Mouse (Mus musculus): ENCODE measurements around the gene Aqp7. TPM values are rescaled to one million over a fixed set of nuclear protein-coding genes. Genes with fewer than 3 reads are reported as not detected.
"Not testable (repeated sequence)": the region's sequence is repeated elsewhere in the genome, so short reads cannot be mapped to it uniquely, and the experiment has no call there.

Gene Aqp7
- polyA plus RNA-seq, 1 experiment from 2014 or later: not detected

- Histone ChIP-seq H3K9ac (ENCODE audit: low read length) (no peak overlapping the region), H3K4me2 (ENCODE audit: low read depth, severe bottlenecking) (no peak overlapping the region), H3K4me1 (ENCODE audit: control insufficient read depth, insufficient read depth, low read length) (peaks cover 7% of the 10 kb centered on the region), H3K27ac (replicated peaks; ENCODE audit: low read depth, low read length) (no peak overlapping the region), H3K4me3 (ENCODE audit: low read depth, low read length) (no peak overlapping the region), H3K9me3 (ENCODE audit: control insufficient read depth, low read length) (no peaks in the 10 kb centered on the region), H3K27me3 (ENCODE audit: control insufficient read depth, insufficient read depth, low read length) (no peaks in the 10 kb centered on the region), H3K36me3 (ENCODE audit: control insufficient read depth, insufficient read depth, low read length) (no peaks in the 10 kb centered on the region)
- ATAC-seq (ENCODE audit: insufficient number of reproducible peaks, low FRiP score, low TSS enrichment, low read depth) (no peak), DNase-seq (ENCODE audit: low spot score) (no peak)
- 87% methylated on average over 16 of the region's 16 CpGs for WGBS
Measured at GRCm38 (mm10) chr4:41087459-41088298, 39.7 kb upstream of the Aqp7 start.

GRCm38 (mm10) chr4:41086947-41087346 lies 39.0 kb upstream of the Aqp7 start:
- H3K36me3 ChIP-seq (ENCODE audit: control insufficient read depth, insufficient read depth, low read length): no peaks in the 10 kb centered on the region
- DNase-seq (ENCODE audit: low spot score) (no peak), ATAC-seq (ENCODE audit: insufficient number of reproducible peaks, low FRiP score, low TSS enrichment, low read depth) (no peak)
- WGBS: 79% methylated on average over 9 of the region's 9 CpGs
- peaks cover 7% of the 10 kb centered on the region for H3K4me1 ChIP-seq (ENCODE audit: control insufficient read depth, insufficient read depth, low read length)
- no peak overlapping the region for H3K4me3 ChIP-seq (ENCODE audit: low read depth, low read length)
- H3K9me3 ChIP-seq (ENCODE audit: control insufficient read depth, low read length): no peaks in the 10 kb centered on the region
- H3K4me2 ChIP-seq (ENCODE audit: low read depth, severe bottlenecking): no peak overlapping the region
- no peak overlapping the region for H3K9ac ChIP-seq (ENCODE audit: low read length)
- no peak overlapping the region for H3K27ac ChIP-seq (replicated peaks; ENCODE audit: low read depth, low read length)
- no peaks in the 10 kb centered on the region for H3K27me3 ChIP-seq (ENCODE audit: control insufficient read depth, insufficient read depth, low read length)

DNA sequence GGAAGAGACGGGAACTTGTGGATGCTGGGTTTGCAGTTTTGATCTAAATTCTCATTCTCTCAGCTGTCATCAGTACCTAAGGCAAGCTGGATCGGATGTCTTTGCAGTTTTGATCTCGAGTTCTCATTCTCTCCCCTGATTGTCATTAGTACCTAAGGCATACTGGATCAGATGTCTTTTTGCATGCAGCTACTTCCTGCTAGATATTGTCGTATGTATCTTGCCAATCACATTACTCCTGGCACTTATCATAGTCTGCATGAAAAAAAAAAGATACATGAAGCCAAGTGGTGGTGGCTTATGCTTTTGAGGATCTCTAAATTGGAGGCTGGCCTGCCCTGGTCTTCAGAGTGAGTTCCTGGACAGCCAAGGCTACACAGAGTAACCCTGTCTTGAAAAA lies 36.9 kb upstream of the Aqp7 start:
- no peak overlapping the region for H3K4me2 ChIP-seq (ENCODE audit: low read depth, severe bottlenecking)
- H3K9me3 ChIP-seq (ENCODE audit: control insufficient read depth, low read length): no peaks in the 10 kb centered on the region
- 82% methylated on average over 4 of the region's 4 CpGs for WGBS
- no peak overlapping the region for H3K27ac ChIP-seq (replicated peaks; ENCODE audit: low read depth, low read length)
- H3K27me3 ChIP-seq (ENCODE audit: control insufficient read depth, insufficient read depth, low read length): no peaks in the 10 kb centered on the region
- H3K9ac ChIP-seq (ENCODE audit: low read length): no peak overlapping the region
- no peak overlapping the region for H3K4me3 ChIP-seq (ENCODE audit: low read depth, low read length)
- no peaks in the 10 kb centered on the region for H3K36me3 ChIP-seq (ENCODE audit: control insufficient read depth, insufficient read depth, low read length)
- ATAC-seq (ENCODE audit: insufficient number of reproducible peaks, low FRiP score, low TSS enrichment, low read depth): no peak
- H3K4me1 ChIP-seq (ENCODE audit: control insufficient read depth, insufficient read depth, low read length): no peaks in the 10 kb centered on the region
- DNase-seq (ENCODE audit: low spot score): no peak

DNA sequence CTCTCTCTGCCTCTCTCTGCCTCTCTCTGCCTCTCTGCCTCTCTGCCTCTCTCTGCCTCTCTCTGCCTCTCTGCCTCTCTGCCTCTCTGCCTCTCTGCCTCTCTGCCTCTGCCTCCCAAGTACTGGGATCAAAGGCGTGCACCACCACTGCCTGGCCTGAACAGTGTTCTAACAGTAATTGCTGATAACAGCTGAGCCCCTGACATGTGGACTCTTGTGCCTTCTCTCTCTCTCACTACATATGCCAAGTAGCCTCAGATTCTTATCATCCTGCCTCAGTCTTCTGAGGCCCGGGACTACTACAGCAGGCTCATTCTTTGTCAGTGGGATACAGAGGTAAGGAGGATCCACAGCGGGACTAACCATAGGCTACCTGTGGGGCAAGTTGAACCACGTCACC lies 34.9 kb upstream of the Aqp7 start:
- not testable (repeated sequence) for H3K27ac ChIP-seq (replicated peaks; ENCODE audit: low read depth, low read length); ATAC-seq (ENCODE audit: insufficient number of reproducible peaks, low FRiP score, low TSS enrichment, low read depth); H3K36me3 ChIP-seq (ENCODE audit: control insufficient read depth, insufficient read depth, low read length); DNase-seq (ENCODE audit: low spot score); H3K4me3 ChIP-seq (ENCODE audit: low read depth, low read length); H3K4me1 ChIP-seq (ENCODE audit: control insufficient read depth, insufficient read depth, low read length); H3K9me3 ChIP-seq (ENCODE audit: control insufficient read depth, low read length); H3K9ac ChIP-seq (ENCODE audit: low read length); H3K4me2 ChIP-seq (ENCODE audit: low read depth, severe bottlenecking); H3K27me3 ChIP-seq (ENCODE audit: control insufficient read depth, insufficient read depth, low read length)
- WGBS: 60% methylated on average over 4 of the region's 4 CpGs

- Histone ChIP-seq H3K4me3 (ENCODE audit: low read depth, low read length) (no peak overlapping the region), H3K4me1 (ENCODE audit: control insufficient read depth, insufficient read depth, low read length) (no peaks in the 10 kb centered on the region), H3K36me3 (ENCODE audit: control insufficient read depth, insufficient read depth, low read length) (no peaks in the 10 kb centered on the region), H3K27me3 (ENCODE audit: control insufficient read depth, insufficient read depth, low read length) (no peaks in the 10 kb centered on the region), H3K4me2 (ENCODE audit: low read depth, severe bottlenecking) (no peak overlapping the region), H3K9ac (ENCODE audit: low read length) (no peak overlapping the region), H3K27ac (replicated peaks; ENCODE audit: low read depth, low read length) (no peak overlapping the region), H3K9me3 (ENCODE audit: control insufficient read depth, low read length) (no peaks in the 10 kb centered on the region)
- ATAC-seq (ENCODE audit: insufficient number of reproducible peaks, low FRiP score, low TSS enrichment, low read depth) (no peak), DNase-seq (ENCODE audit: low spot score) (no peak)
- WGBS: 85% methylated on average over 5 of the region's 5 CpGs
Measured at GRCm38 (mm10) chr4:41081733-41082132, 33.8 kb upstream of the Aqp7 start.

DNA sequence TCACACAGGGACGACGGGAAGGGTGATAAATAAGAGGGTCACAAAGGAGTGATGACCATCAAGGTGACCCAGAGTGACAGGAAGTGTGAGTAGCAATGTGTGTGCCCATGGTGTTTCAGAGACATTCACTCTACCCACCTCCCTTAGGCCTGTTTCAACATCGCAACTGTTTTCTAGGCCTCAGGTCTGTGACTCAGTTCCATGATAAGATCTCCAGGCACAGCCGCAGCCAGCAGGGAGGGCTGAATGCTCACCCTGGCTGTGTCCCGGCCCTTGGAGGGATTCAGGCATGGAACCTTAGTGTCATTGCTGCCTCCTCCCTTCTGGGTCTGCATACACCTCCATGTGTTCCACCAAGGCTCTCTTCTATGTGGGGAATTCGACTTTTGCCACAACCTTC lies 30.8 kb upstream of the Aqp7 start:
- WGBS: 68% methylated on average over 6 of the region's 6 CpGs
- H3K9ac ChIP-seq (ENCODE audit: low read length): no peak overlapping the region
- no peaks in the 10 kb centered on the region for H3K27me3 ChIP-seq (ENCODE audit: control insufficient read depth, insufficient read depth, low read length)
- no peaks in the 10 kb centered on the region for H3K4me1 ChIP-seq (ENCODE audit: control insufficient read depth, insufficient read depth, low read length)
- H3K36me3 ChIP-seq (ENCODE audit: control insufficient read depth, insufficient read depth, low read length): no peaks in the 10 kb centered on the region
- no peak overlapping the region for H3K4me3 ChIP-seq (ENCODE audit: low read depth, low read length)
- no peak for ATAC-seq (ENCODE audit: insufficient number of reproducible peaks, low FRiP score, low TSS enrichment, low read depth)
- no peak for DNase-seq (ENCODE audit: low spot score)
- H3K27ac ChIP-seq (replicated peaks; ENCODE audit: low read depth, low read length): no peak overlapping the region
- no peaks in the 10 kb centered on the region for H3K9me3 ChIP-seq (ENCODE audit: control insufficient read depth, low read length)
- no peak overlapping the region for H3K4me2 ChIP-seq (ENCODE audit: low read depth, severe bottlenecking)

GRCm38 (mm10) chr4:41074461-41074860 lies 26.5 kb upstream of the Aqp7 start:
- no peak overlapping the region for H3K4me3 ChIP-seq (ENCODE audit: low read depth, low read length)
- DNase-seq (ENCODE audit: low spot score): no peak
- no peak for ATAC-seq (ENCODE audit: insufficient number of reproducible peaks, low FRiP score, low TSS enrichment, low read depth)
- H3K4me1 ChIP-seq (ENCODE audit: control insufficient read depth, insufficient read depth, low read length): no peaks in the 10 kb centered on the region
- H3K27me3 ChIP-seq (ENCODE audit: control insufficient read depth, insufficient read depth, low read length): no peaks in the 10 kb centered on the region
- H3K27ac ChIP-seq (replicated peaks; ENCODE audit: low read depth, low read length): no peak overlapping the region
- H3K9me3 ChIP-seq (ENCODE audit: control insufficient read depth, low read length): no peaks in the 10 kb centered on the region
- H3K9ac ChIP-seq (ENCODE audit: low read length): no peak overlapping the region
- 76% methylated on average over 6 of the region's 6 CpGs for WGBS
- no peak overlapping the region for H3K4me2 ChIP-seq (ENCODE audit: low read depth, severe bottlenecking)
- no peaks in the 10 kb centered on the region for H3K36me3 ChIP-seq (ENCODE audit: control insufficient read depth, insufficient read depth, low read length)

- WGBS: 80% methylated on average over 12 of the region's 12 CpGs
Measured at GRCm38 (mm10) chr4:41073008-41073817, 25.3 kb upstream of the Aqp7 start.

More at GRCm38 (mm10) chr4:41073008-41073817, 25.3 kb upstream of the Aqp7 start:
- Histone ChIP-seq H3K27me3 (ENCODE audit: control insufficient read depth, insufficient read depth, low read length) (no peaks in the 10 kb centered on the region), H3K4me2 (ENCODE audit: low read depth, severe bottlenecking) (no peak overlapping the region), H3K9me3 (ENCODE audit: control insufficient read depth, low read length) (no peaks in the 10 kb centered on the region), H3K9ac (ENCODE audit: low read length) (no peak overlapping the region), H3K36me3 (ENCODE audit: control insufficient read depth, insufficient read depth, low read length) (no peaks in the 10 kb centered on the region), H3K4me1 (ENCODE audit: control insufficient read depth, insufficient read depth, low read length) (no peaks in the 10 kb centered on the region), H3K4me3 (ENCODE audit: low read depth, low read length) (no peak overlapping the region), H3K27ac (replicated peaks; ENCODE audit: low read depth, low read length) (no peak overlapping the region)
- no peak for DNase-seq (ENCODE audit: low spot score)
- ATAC-seq (ENCODE audit: insufficient number of reproducible peaks, low FRiP score, low TSS enrichment, low read depth): no peak
